Mouse (Mus musculus): Measurements from ENCODE around the gene Gm10718. TPM values are rescaled to one million over a fixed set of nuclear protein-coding genes. Genes with fewer than 3 reads are reported as not detected.
"Not testable (repeated sequence)": the region's sequence is repeated elsewhere in the genome, so short reads cannot be mapped to it uniquely, and the experiment has no call there.

Gm10718 gene
- polyA plus RNA-seq, 1 experiment from 2014 or later = 0.64 TPM

DNA sequence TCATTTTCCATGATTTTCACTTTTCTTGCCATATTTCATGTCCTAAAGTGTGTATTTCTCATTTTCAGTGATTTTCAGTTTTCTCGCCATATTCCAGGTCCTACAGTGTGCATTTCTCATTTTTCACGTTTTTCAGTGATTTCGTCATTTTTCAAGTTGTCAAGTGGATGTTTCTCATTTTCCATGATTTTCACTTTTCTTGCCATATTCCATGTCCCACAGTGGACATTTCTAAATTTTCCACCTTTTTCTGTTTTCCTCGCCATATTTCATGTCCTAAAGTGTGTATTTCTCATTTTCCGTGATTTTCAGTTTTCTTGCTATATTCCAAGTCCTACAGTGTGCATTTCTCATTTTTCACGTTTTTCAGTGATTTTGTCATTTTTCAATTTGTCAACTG lies 7.5 kb upstream of the Gm10718 start:
- not testable (repeated sequence) for H3K36me3 ChIP-seq

DNA sequence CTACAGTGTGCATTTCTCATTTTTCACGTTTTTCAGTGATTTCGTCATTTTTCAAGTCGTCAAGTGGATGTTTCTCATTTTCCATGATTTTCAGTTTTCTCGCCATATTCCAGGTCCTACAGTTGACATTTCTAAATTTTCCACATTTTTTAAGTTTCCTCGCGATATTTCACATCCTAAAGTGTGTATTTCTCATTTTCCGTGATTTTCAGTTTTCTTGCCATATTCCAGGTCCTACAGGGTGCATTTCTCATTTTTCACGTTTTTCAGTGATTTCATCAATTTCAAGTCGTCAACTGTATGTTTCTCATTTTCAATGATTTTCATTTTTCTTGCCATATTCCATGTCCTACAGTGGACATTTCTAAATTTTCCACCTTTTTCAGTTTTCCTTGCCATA lies 6.2 kb upstream of the Gm10718 start, which contains the start of gene Gm10719:
TSS of gene Gm10719 (plus strand) at position 301 of the 400 bp plus-strand sequence.
- not testable (repeated sequence) for H3K27ac ChIP-seq; H3K27me3 ChIP-seq (replicated peaks); H3K9me3 ChIP-seq; H3K4me1 ChIP-seq (replicated peaks); H3K4me2 ChIP-seq (replicated peaks); H3K36me3 ChIP-seq; ATAC-seq; H3K4me3 ChIP-seq (replicated peaks); H3K9ac ChIP-seq
- 89% methylated on average over 1 of the region's 9 CpGs for WGBS

More for the DNA sequence above, 7.5 kb upstream of the Gm10718 start:
- WGBS = 73% methylated on average over 6 of the region's 6 CpGs
- H3K4me1 ChIP-seq (replicated peaks); H3K27ac ChIP-seq; H3K9ac ChIP-seq; H3K4me2 ChIP-seq (replicated peaks); H3K9me3 ChIP-seq; ATAC-seq; H3K27me3 ChIP-seq (replicated peaks); H3K4me3 ChIP-seq (replicated peaks): not testable (repeated sequence)

DNA sequence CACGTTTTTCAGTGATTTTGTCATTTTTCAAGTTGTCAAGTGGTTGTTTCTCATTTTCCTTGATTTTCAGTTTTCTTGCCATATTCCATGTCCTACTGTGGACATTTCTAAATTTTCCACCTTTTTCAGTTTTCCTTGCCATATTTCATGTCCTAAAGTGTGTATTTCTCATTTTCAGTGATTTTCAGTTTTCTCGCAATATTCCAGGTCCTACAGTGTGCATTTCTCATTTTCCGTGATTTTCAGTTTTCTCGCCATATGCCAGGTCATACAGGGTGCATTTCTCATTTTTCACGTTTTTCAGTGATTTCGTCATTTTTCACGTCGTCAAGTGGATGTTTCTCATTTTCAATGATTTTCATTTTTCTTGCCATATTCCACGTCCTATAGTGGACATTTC lies 4.4 kb upstream of the Gm10718 start:
- ATAC-seq; H3K9me3 ChIP-seq; H3K4me3 ChIP-seq (replicated peaks); H3K4me1 ChIP-seq (replicated peaks); H3K9ac ChIP-seq; H3K36me3 ChIP-seq; H3K4me2 ChIP-seq (replicated peaks); H3K27ac ChIP-seq; H3K27me3 ChIP-seq (replicated peaks): not testable (repeated sequence)
- 61% methylated on average over 9 of the region's 9 CpGs for whole genome bisulfite sequencing

DNA sequence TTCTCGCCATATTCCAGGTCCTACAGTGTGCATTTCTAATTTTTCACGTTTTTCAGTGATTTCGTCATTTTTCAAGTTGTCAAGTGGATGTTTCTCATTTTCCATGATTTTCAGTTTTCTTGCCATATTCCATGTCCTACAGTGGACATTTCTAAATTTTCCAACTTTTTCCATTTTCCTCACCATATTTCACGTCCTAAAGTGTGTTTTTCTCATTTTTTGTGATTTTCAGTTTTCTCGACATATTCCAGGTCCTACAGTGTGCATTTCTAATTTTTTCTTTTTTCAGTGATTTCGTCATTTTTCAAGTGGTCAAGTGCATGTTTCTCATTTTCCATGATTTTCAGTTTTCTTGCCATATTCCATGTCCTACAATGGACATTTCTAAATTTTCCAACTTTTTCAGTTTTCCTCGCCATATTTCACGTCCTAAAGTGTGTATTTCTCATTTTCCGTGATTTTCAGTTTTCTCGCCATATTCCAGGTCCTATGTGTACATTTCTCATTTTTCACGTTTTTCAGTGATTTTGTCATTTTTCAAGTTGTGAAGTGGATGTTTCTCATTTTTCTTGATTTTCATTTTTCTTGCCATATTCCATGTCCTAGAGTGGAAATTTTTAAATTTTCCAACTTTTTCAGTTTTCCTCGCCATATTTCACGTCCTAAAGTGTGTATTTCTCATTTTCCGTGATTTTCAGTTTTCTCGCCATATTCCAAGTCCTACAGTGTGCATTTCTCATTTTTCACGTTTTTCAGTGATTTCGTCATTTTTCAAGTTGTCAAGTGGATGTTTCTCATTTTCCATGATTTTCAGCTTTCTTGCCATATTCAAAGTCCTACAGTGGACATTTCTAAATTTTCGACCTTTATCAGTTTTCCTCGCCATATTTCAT lies 3.3 kb upstream of the Gm10718 start:
- H3K4me3 ChIP-seq (replicated peaks); H3K36me3 ChIP-seq; H3K4me2 ChIP-seq (replicated peaks); H3K9me3 ChIP-seq; H3K4me1 ChIP-seq (replicated peaks); H3K27ac ChIP-seq; H3K27me3 ChIP-seq (replicated peaks); H3K9ac ChIP-seq: not testable (repeated sequence)
- ATAC-seq = peak; percentile 71; the same call in 1 of the 2 replicates
- 78% methylated on average over 17 of the region's 19 CpGs for WGBS

DNA sequence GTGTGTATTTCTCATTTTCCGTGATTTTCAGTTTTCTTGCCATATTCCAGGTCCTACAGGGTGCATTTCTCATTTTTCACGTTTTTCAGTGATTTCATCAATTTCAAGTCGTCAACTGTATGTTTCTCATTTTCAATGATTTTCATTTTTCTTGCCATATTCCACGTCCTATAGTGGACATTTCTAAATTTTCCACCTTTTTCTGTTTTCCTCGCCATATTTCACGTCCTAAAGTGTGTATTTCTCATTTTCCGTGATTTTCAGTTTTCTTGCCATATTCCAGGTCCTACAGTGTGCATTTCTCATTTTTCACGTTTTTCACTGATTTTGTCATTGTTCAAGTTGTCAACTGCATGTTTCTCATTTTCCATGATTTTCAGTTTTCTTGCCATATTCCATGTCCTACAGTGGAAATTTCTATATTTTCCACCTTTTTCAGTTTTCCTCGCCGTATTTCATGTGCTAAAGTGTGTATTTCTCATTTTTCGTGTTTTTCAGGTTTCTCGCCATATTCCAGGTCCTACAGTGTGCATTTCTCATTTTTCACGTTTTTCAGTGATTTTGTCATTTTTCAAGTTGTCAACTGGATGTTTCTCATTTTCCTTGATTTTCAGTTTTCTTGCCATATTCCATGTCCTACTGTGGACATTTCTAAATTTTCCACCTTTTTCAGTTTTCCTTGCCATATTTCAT lies 885 bp upstream of the Gm10718 start:
- not testable (repeated sequence) for H3K36me3 ChIP-seq; H3K27ac ChIP-seq; H3K4me1 ChIP-seq (replicated peaks); H3K9ac ChIP-seq; H3K9me3 ChIP-seq; H3K4me2 ChIP-seq (replicated peaks); H3K4me3 ChIP-seq (replicated peaks); H3K27me3 ChIP-seq (replicated peaks); ATAC-seq
- 75% methylated on average over 11 of the region's 13 CpGs for WGBS

DNA sequence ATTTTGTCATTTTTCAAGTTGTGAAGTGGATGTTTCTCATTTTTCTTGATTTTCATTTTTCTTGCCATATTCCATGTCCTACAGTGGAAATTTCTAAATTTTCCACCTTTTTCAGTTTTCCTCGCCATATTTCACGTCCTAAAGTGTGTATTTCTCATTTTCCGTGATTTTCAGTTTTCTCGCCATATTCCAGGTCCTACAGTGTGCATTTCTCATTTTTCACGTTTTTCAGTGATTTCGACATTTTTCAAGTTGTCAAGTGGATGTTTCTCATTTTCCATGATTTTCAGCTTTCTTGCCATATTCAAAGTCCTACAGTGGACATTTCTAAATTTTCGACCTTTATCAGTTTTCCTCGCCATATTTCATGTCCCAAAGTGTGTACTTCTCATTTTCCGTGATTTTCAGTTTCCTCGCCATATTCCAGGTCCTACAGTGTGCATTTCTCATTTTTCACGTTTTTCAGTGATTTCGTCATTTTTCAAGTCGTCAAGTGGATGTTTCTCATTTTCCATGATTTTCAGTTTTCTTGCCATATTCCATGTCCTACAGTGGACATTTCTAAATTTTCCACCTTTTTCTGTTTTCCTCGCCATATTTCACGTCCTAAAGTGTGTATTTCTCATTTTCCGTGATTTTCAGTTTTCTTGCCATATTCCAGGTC lies 770 bp downstream of the Gm10718 start:
- H3K27ac ChIP-seq; H3K4me3 ChIP-seq (replicated peaks); H3K27me3 ChIP-seq (replicated peaks); ATAC-seq; H3K9me3 ChIP-seq; H3K4me2 ChIP-seq (replicated peaks); H3K9ac ChIP-seq; H3K4me1 ChIP-seq (replicated peaks); H3K36me3 ChIP-seq: not testable (repeated sequence)
- WGBS = 78% methylated on average over 16 of the region's 16 CpGs

DNA sequence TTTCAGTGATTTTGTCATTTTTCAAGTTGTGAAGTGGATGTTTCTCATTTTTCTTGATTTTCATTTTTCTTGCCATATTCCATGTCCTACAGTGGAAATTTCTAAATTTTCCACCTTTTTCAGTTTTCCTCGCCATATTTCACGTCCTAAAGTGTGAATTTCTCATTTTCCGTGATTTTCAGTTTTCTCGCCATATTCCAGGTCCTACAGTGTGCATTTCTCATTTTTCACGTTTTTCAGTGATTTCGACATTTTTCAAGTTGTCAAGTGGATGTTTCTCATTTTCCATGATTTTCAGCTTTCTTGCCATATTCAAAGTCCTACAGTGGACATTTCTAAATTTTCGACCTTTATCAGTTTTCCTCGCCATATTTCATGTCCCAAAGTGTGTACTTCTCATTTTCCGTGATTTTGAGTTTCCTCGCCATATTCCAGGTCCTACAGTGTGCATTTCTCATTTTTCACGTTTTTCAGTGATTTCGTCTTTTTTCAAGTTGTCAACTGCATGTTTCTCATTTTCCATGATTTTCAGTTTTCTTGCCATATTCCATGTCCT lies 1.6 kb downstream of the Gm10718 start, which contains the start of gene Gm10717:
TSS of gene Gm10717 (plus strand) at position 506 of the 556 bp plus-strand sequence.
- H3K9me3 ChIP-seq; ATAC-seq; H3K27me3 ChIP-seq (replicated peaks); H3K9ac ChIP-seq; H3K27ac ChIP-seq; H3K4me1 ChIP-seq (replicated peaks); H3K4me2 ChIP-seq (replicated peaks); H3K36me3 ChIP-seq; H3K4me3 ChIP-seq (replicated peaks): not testable (repeated sequence)
- 71% methylated on average over 12 of the region's 12 CpGs for WGBS

DNA sequence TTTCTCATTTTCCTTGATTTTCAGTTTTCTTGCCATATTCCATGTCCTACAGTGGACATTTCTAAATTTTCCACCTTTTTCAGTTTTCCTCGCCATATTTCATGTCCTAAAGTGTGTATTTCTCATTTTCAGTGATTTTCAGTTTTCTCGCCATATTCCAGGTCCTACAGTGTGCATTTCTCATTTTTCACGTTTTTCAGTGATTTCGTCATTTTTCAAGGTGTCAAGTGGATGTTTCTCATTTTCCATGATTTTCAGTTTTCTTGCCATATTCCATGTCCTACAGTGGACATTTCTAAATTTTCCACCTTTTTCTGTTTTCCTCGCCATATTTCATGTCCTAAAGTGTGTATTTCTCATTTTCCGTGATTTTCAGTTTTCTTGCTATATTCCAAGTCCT lies 2.3 kb downstream of the Gm10718 start:
- ATAC-seq; H3K4me2 ChIP-seq (replicated peaks); H3K4me1 ChIP-seq (replicated peaks); H3K9ac ChIP-seq; H3K27ac ChIP-seq; H3K9me3 ChIP-seq; H3K27me3 ChIP-seq (replicated peaks); H3K4me3 ChIP-seq (replicated peaks); H3K36me3 ChIP-seq: not testable (repeated sequence)
- WGBS = 72% methylated on average over 5 of the region's 6 CpGs

DNA sequence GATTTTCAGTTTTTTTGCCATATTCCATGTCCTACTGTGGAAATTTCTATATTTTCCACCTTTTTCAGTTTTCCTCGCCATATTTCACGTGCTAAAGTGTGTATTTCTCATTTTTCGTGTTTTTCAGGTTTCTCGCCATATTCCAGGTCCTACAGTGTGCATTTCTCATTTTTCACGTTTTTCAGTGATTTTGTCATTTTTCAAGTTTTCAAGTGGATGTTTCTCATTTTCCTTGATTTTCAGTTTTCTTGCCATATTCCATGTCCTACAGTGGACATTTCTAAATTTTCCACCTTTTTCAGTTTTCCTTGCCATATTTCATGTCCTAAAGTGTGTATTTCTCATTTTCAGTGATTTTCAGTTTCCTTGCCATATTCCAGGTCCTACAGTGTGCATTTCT lies 2.8 kb downstream of the Gm10718 start:
- not testable (repeated sequence) for H3K4me3 ChIP-seq (replicated peaks); H3K27me3 ChIP-seq (replicated peaks); H3K4me1 ChIP-seq (replicated peaks); H3K9ac ChIP-seq; H3K9me3 ChIP-seq; ATAC-seq; H3K27ac ChIP-seq; H3K4me2 ChIP-seq (replicated peaks); H3K36me3 ChIP-seq
- WGBS = 73% methylated on average over 5 of the region's 5 CpGs

DNA sequence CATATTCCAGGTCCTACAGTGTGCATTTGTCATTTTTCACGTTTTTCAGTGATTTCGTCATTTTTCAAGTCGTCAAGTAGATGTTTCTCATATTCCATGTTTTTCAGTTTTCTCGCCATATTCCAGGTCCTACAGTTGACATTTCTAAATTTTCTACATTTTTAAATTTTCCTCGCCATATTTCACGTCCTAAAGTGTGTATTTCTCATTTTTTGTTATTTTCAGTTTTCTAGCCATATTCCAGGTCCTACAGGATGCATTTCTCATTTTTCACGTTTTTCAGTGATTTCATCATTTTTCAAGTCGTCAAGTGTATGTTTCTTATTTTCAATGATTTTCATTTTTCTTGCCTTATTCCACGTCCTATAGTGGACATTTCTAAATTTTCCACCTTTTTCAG lies 3.4 kb downstream of the Gm10718 start:
- 66% methylated on average over 9 of the region's 9 CpGs for WGBS
- ATAC-seq = not testable (repeated sequence)

DNA sequence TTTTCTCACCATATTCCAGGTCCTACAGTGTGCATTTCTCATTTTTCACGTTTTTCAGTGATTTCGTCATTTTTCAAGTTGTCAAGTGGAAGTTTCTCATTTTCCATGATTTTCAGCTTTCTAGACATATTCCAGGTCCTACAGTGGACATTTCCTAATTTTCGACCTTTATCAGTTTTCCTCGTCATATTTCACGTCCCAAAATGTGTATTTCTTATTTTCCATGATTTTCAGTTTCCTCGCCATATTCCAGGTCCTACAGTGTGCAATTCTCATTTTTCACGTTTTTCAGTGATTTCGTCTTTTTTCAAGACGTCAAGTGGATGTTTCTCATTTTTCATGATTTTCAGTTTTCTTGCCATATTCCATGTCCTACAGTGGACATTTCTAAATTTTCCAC lies 3.9 kb downstream of the Gm10718 start:
- not testable (repeated sequence) for ATAC-seq; H3K27ac ChIP-seq; H3K27me3 ChIP-seq (replicated peaks); H3K4me1 ChIP-seq (replicated peaks); H3K9me3 ChIP-seq; H3K4me3 ChIP-seq (replicated peaks); H3K9ac ChIP-seq; H3K4me2 ChIP-seq (replicated peaks); H3K36me3 ChIP-seq
- 69% methylated on average over 9 of the region's 9 CpGs for WGBS

More for the DNA sequence above, 3.4 kb downstream of the Gm10718 start:
- H3K4me2 ChIP-seq (replicated peaks); H3K9ac ChIP-seq; H3K27ac ChIP-seq; H3K36me3 ChIP-seq; H3K27me3 ChIP-seq (replicated peaks); H3K9me3 ChIP-seq; H3K4me1 ChIP-seq (replicated peaks); H3K4me3 ChIP-seq (replicated peaks): not testable (repeated sequence)

DNA sequence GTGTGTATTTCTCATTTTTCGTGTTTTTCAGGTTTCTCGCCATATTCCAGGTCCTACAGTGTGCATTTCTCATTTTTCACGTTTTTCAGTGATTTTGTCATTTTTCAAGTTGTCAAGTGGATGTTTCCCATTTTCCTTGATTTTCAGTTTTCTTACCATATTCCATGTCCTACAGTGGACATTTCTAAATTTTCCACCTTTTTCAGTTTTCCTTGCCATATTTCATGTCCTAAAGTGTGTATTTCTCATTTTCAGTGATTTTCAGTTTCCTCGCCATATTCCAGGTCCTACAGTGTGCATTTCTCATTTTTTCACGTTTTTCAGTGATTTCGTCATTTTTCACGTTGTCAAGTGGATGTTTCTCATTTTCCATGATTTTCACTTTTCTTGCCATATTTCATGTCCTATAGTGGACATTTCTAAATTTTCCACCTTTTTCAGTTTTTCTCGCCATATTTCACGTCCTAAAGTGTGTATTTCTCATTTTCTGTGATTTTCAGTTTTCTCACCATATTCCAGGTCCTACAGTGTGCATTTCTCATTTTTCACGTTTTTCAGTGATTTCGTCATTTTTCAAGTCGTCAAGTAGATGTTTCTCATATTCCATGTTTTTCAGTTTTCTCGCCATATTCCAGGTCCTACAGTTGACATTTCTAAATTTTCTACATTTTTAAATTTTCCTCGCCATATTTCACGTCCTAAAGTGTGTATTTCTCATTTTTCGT lies 6.1 kb downstream of the Gm10718 start:
- not testable (repeated sequence) for H3K27me3 ChIP-seq (replicated peaks); H3K4me2 ChIP-seq (replicated peaks); H3K9me3 ChIP-seq; H3K36me3 ChIP-seq; H3K4me1 ChIP-seq (replicated peaks); H3K9ac ChIP-seq; ATAC-seq; H3K27ac ChIP-seq; H3K4me3 ChIP-seq (replicated peaks)
- WGBS = 63% methylated on average over 14 of the region's 16 CpGs

Data from intestine, embryonic 15.5 days (tissue).